Mouse (Mus musculus) MEL (cell line): ENCODE data around the gene Gm21976. TPM values are rescaled to one million over a fixed set of nuclear protein-coding genes. Genes with fewer than 3 reads are reported as not detected.

ENCODE experiments used
- DNase-seq: peaks from one replicate; pipeline ENCODE4 v3.0.0; 2011; ENCODE audit warnings: low read depth, low spot score
- H3K27ac ChIP-seq: 2 replicates; pipeline ENCODE4 v1.5.1; 2012; ENCODE audit warnings: low read depth, mild to moderate bottlenecking, control low read depth, low read length, moderate library complexity; ENCODE audit not compliant: control insufficient read depth
- H3K27me3 ChIP-seq, 2 experiments: fragments of 150-350 bp in 1 of 2; sonication (generic) in 1 of 2; 2 replicates each; pipeline ENCODE4 v1.6.1; 2012; ENCODE audit warnings: low read length in 2 of 2, mild to moderate bottlenecking in 2 of 2, improper control_type of control experiment in 1 of 2, moderate library complexity in 1 of 2; ENCODE audit not compliant: insufficient read depth in 2 of 2, control insufficient read depth in 1 of 2
- H3K36me3 ChIP-seq, 2 experiments: 2 replicates each; pipeline ENCODE4 v1.6.1; 2012 to 2014; ENCODE audit warnings: low read length in 2 of 2, improper control_type of control experiment in 1 of 2, inconsistent platforms in 1 of 2, mild to moderate bottlenecking in 1 of 2; ENCODE audit not compliant: insufficient read depth in 2 of 2, control insufficient read depth in 1 of 2
- H3K4me1 ChIP-seq, 2 experiments: fragments of 150-350 bp in 1 of 2; sonication (generic) in 1 of 2; 2 replicates each; pipeline ENCODE4 v1.6.1; 2012; ENCODE audit warnings: low read length in 2 of 2, improper control_type of control experiment in 1 of 2, mild to moderate bottlenecking in 1 of 2; ENCODE audit not compliant: insufficient read depth in 2 of 2, control insufficient read depth in 1 of 2
- H3K4me3 ChIP-seq, 2 experiments: fragments of 150-350 bp in 1 of 2; sonication (generic) in 1 of 2; 2 replicates each; pipeline ENCODE4 v1.5.1; 2012; ENCODE audit warnings: low read depth in 2 of 2, low read length in 2 of 2, mild to moderate bottlenecking in 2 of 2, moderate library complexity in 2 of 2, control low read depth in 1 of 2, improper control_type of control experiment in 1 of 2; ENCODE audit not compliant: control insufficient read depth in 1 of 2, insufficient read depth in 1 of 2
- H3K79me2 ChIP-seq: 2 replicates; pipeline ENCODE4 v1.6.1; 2012; ENCODE audit warnings: mild to moderate bottlenecking, low read length, moderate library complexity; ENCODE audit not compliant: control insufficient read depth, poor library complexity, insufficient read depth
- H3K9ac ChIP-seq: 2 replicates; pipeline ENCODE4 v1.6.1; 2012; ENCODE audit warnings: low read depth, mild to moderate bottlenecking, control low read depth, low read length, moderate library complexity; ENCODE audit not compliant: control insufficient read depth, poor library complexity, severe bottlenecking
- H3K9me3 ChIP-seq: fragments of 150-350 bp; sonication (generic); replicated peaks from 2 replicates; pipeline ENCODE4 v1.6.1; 2012; ENCODE audit warnings: mild to moderate bottlenecking, low read length, improper control_type of control experiment, moderate library complexity; ENCODE audit not compliant: insufficient read depth
- BHLHE40 ChIP-seq: IDR thresholded peaks from 2 replicates; pipeline ENCODE4 v1.6.1; 2012; ENCODE audit warnings: low read depth, mild to moderate bottlenecking, inconsistent platforms, low read length, improper control_type of control experiment, borderline replicate concordance
- CHD1 ChIP-seq: IDR thresholded peaks from 2 replicates; pipeline ENCODE4 v1.6.1; 2012; ENCODE audit warnings: low read depth, mild to moderate bottlenecking, inconsistent platforms, low read length, improper control_type of control experiment
- JUND ChIP-seq: IDR thresholded peaks from 2 replicates; pipeline ENCODE4 v1.6.1; 2011; ENCODE audit warnings: low read depth, mild to moderate bottlenecking, improper control_type of control experiment, low read length
- MAFK ChIP-seq: IDR thresholded peaks from 2 replicates; pipeline ENCODE4 v1.6.1; 2011; ENCODE audit warnings: low read depth, mild to moderate bottlenecking, low read length, improper control_type of control experiment, borderline replicate concordance
- MAX ChIP-seq: IDR thresholded peaks from 2 replicates; pipeline ENCODE4 v1.6.1; 2011; ENCODE audit warnings: low read length, improper control_type of control experiment
- MAZ ChIP-seq: IDR thresholded peaks from 2 replicates; pipeline ENCODE4 v1.6.1; 2012; ENCODE audit warnings: low read depth, mild to moderate bottlenecking, inconsistent platforms, low read length, improper control_type of control experiment
- MXI1 ChIP-seq: IDR thresholded peaks from 2 replicates; pipeline ENCODE4 v1.6.1; 2011; ENCODE audit warnings: mild to moderate bottlenecking, low read depth, low read length, improper control_type of control experiment
- MYC ChIP-seq: IDR thresholded peaks from 2 replicates; pipeline ENCODE4 v1.6.1; 2011; ENCODE audit warnings: low read depth, mild to moderate bottlenecking, low read length, improper control_type of control experiment, moderate library complexity
- NRF1 ChIP-seq: IDR thresholded peaks from 2 replicates; pipeline ENCODE4 v1.6.1; 2014; ENCODE audit warnings: low read depth, mild to moderate bottlenecking, inconsistent platforms, low read length, improper control_type of control experiment, moderate library complexity; ENCODE audit not compliant: poor library complexity, insufficient read depth, severe bottlenecking
- RCOR1 ChIP-seq: IDR thresholded peaks from 2 replicates; pipeline ENCODE4 v1.6.1; 2012; ENCODE audit warnings: low read depth, mild to moderate bottlenecking, inconsistent platforms, low read length, improper control_type of control experiment
- TAL1 ChIP-seq: IDR thresholded peaks from 2 replicates; pipeline ENCODE4 v1.6.1; 2012; ENCODE audit warnings: mild to moderate bottlenecking, inconsistent platforms, low read length, moderate library complexity, mixed read lengths
- TBP ChIP-seq: IDR thresholded peaks from 2 replicates; pipeline ENCODE4 v1.8.0; 2011; ENCODE audit warnings: low read depth, low read length, improper control_type of control experiment
- TCF12 ChIP-seq: IDR thresholded peaks from 2 replicates; pipeline ENCODE4 v1.6.1; 2014; ENCODE audit warnings: low read depth, mild to moderate bottlenecking, inconsistent platforms, low read length, improper control_type of control experiment, moderate library complexity
- UBTF ChIP-seq: IDR thresholded peaks from 2 replicates; pipeline ENCODE4 v1.6.1; 2012; ENCODE audit warnings: low read depth, mild to moderate bottlenecking, inconsistent platforms, low read length, improper control_type of control experiment, moderate library complexity, borderline replicate concordance; ENCODE audit not compliant: insufficient read depth
- ZNF384 ChIP-seq: IDR thresholded peaks from 2 replicates; pipeline ENCODE4 v1.6.1; 2012; ENCODE audit warnings: low read depth, mild to moderate bottlenecking, inconsistent platforms, low read length, improper control_type of control experiment
- polyA plus RNA-seq, 2 experiments: library from polyadenylated mRNA; stranded (reverse) in 1 of 2; unstranded in 1 of 2; fragments of >175 nt in 1 of 2; fragments of >200 nt in 1 of 2; gene quantifications; 2 replicates each; pipeline versions ENCODE4 v1.2.1 to v1.2.4; 2012; ENCODE audit warnings: low replicate concordance in 2 of 2, low read depth in 1 of 2; ENCODE audit not compliant: insufficient read length in 2 of 2, insufficient read depth in 1 of 2, missing spikeins in 1 of 2
- total RNA-seq: library from RNA; depleted of rRNA; stranded (reverse); fragments of 300-350 nt; gene quantifications from 2 replicates; pipeline ENCODE4 v1.2.3, GENCODE M21; 2012

Gm21976 gene
- total and polyA plus RNA-seq, 3 experiments = not detected

- H3K4me3 ChIP-seq = peak overlapping the region; percentile 63 to 90
- no peaks in the 10 kb centered on the region for H3K9me3 ChIP-seq
- H3K9ac ChIP-seq = peak overlapping the region; percentile 98
- no peak for DNase-seq
- peaks cover 25 to 35% of the 10 kb centered on the region in 2 experiments for H3K36me3 ChIP-seq
- H3K27ac ChIP-seq = peak overlapping the region; percentile 80
- no peak for TF ChIP-seq MAZ
- TF ChIP-seq NRF1 = no peak
- peak; percentile 44; the same call in 1 of the 2 replicates for TF ChIP-seq MAX
- TF ChIP-seq MYC = peak; percentile 61
- peak; percentile 49; the same call in 1 of the 2 replicates for TF ChIP-seq CHD1
- TF ChIP-seq ZNF384 = no peak
- TF ChIP-seq, all 39 proteins: peak for 3
- H3K4me1 ChIP-seq = peaks cover 9 to 19% of the 10 kb centered on the region in 2 experiments
- peaks cover 42% of the 10 kb centered on the region for H3K79me2 ChIP-seq
- no peaks in the 10 kb centered on the region for H3K27me3 ChIP-seq
These were observed 37.6 kb downstream of the Gm21976 start for GRCm38 (mm10) chr13:98317246-98317677.

GRCm38 (mm10) chr13:98317911-98318310 lies 38.2 kb downstream of the Gm21976 start:
- Histone ChIP-seq H3K79me2 (peaks cover 39% of the 10 kb centered on the region), H3K27me3 (no peaks in the 10 kb centered on the region), H3K9me3 (no peaks in the 10 kb centered on the region), H3K27ac (no peak overlapping the region), H3K36me3 (peaks cover 20 to 29% of the 10 kb centered on the region in 2 experiments), H3K4me3 (peak overlapping the region in 1 of 2 experiments; percentile 90; a peak in 2 of 4 replicates), H3K4me1 (peaks cover 6 to 17% of the 10 kb centered on the region in 2 experiments), H3K9ac (peak overlapping the region; percentile 98)
- TF ChIP-seq MAX (no peak), MAFK (no peak), MXI1 (0 out of 2 replicates have a peak, but pooled peaks have one; percentile 21)
- DNase-seq = no peak

GRCm38 (mm10) chr13:98325034-98325433 lies 45.3 kb downstream of the Gm21976 start:
- no peaks in the 10 kb centered on the region for H3K36me3 ChIP-seq
- no peaks in the 10 kb centered on the region for H3K9me3 ChIP-seq
- TF ChIP-seq UBTF = no peak
- TF ChIP-seq TAL1 = no peak
- TF ChIP-seq TBP = no peak
- TF ChIP-seq BHLHE40 = no peak
- TF ChIP-seq RCOR1 = no peak
- no peak for TF ChIP-seq TCF12
- no peak for TF ChIP-seq MAX
- TF ChIP-seq JUND = no peak
- no peaks in the 10 kb centered on the region for H3K79me2 ChIP-seq
- H3K27ac ChIP-seq = no peak overlapping the region
- H3K27me3 ChIP-seq = no peaks in the 10 kb centered on the region
- H3K9ac ChIP-seq = no peak overlapping the region
- no peak overlapping the region for H3K4me3 ChIP-seq
- no peak for DNase-seq
- H3K4me1 ChIP-seq = no peaks in the 10 kb centered on the region
